Mouse (Mus musculus): ENCODE data around the gene Chmp2b. TPM values are rescaled to one million over a fixed set of nuclear protein-coding genes. Genes with fewer than 3 reads are reported as not detected.
A peak's percentile ranks its signal among the peaks of the same experiment; 100 is the strongest.

Gene Chmp2b
- polyA plus RNA-seq (2012; rRNA removed), result 24.9 and 25.4 TPM in 2 replicates

DNA sequence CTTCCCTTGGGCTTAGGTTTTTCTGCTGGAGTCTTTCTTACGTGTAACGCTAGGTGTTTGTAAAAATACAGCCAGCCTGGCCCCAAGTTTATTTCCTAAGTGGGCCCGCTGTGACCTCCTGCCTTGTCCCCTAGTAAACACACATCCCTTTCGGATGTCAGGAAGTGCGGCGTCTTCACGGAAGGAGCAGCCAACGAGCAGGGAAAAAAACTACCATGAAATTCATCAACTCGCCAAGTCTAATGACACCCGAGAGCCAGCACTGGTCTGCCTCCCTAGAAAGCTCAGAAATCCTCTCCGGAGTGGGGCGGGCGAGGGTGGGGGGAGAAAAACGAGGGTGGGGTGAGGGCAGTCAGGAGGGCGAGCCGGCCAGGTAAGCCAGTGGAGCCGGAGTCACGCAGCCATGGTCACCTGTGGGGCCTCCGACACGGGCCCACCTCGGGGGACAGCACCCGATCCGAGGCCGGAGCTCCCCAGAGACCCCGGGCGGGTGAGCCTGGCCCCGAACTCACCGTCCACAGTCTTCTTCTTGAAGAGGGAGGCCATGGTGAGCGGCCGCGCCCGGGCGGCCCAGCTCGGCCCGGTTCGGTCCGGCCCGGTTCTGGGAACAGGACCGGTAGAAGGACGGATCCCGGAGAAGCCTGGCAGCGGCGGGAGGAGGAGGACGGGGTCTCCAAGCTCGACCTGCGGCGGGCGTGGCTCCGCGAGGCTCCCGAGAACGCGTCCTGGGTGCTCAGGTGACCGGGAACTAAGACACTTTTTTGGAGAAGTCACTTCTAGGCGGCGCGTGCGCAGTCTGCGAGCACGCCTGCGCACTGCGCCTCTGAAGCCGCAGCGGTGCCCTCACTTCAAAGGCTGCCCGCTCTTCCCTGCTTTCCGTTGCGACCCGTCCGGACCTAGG is at the start of gene Chmp2b:
TSS of gene Chmp2b (minus strand) at position 764 of the 901 bp plus-strand sequence.
- peak within 1 kb of the TSS; percentile 74 for H3K27ac ChIP-seq (ENCODE audit: control insufficient read depth, insufficient read depth, low read depth, low read length)
- peaks cover 6% of the 10 kb centered on the region for H3K4me1 ChIP-seq (ENCODE audit: control insufficient read depth, insufficient read depth, low read length)
- H3K27me3 ChIP-seq (ENCODE audit: control insufficient read depth, insufficient read depth, low read length), result no peaks in the 10 kb centered on the region
- TF ChIP-seq CTCF (IDR thresholded peaks at IDR 0.05; ENCODE audit: control insufficient read depth, insufficient read depth, insufficient replicate concordance, low read depth, low read length) (no peak), POLR2A (IDR thresholded peaks at IDR 0.05; ENCODE audit: control insufficient read depth, low read depth, low read length) (peak; percentile 73)
- H3K4me3 ChIP-seq (ENCODE audit: control insufficient read depth, low read depth, low read length), result peak within 1 kb of the TSS; percentile 92
- no peaks in the 10 kb centered on the region for H3K36me3 ChIP-seq (ENCODE audit: control insufficient read depth, insufficient read depth, low read length)

DNA sequence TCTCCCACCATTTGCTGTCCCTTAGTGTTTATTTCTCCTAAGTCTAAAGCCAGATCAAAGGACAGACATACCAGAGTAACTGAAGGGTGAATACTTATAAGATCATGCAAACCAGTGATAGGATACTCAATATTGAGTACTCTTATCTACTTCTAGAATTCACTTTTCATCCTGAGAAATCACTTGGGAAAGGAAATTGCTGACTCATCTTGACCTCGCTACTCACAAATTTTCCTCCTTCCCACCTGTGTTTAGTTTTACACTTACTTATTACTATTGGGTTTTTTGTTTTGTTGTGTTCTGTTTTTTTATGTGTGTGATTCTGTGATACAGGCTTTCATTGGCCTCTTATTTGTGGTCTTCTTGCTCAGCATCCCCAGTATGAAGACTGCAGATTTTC is 49.2 kb upstream of the Chmp2b start:
- no peak overlapping the region for H3K27ac ChIP-seq (ENCODE audit: control insufficient read depth, insufficient read depth, low read depth, low read length)
- no peak overlapping the region for H3K4me3 ChIP-seq (ENCODE audit: control insufficient read depth, low read depth, low read length)
- H3K36me3 ChIP-seq (ENCODE audit: control insufficient read depth, insufficient read depth, low read length), result no peaks in the 10 kb centered on the region
- H3K4me1 ChIP-seq (ENCODE audit: control insufficient read depth, insufficient read depth, low read length), result no peaks in the 10 kb centered on the region
- H3K27me3 ChIP-seq (ENCODE audit: control insufficient read depth, insufficient read depth, low read length), result no peaks in the 10 kb centered on the region
- TF ChIP-seq CTCF (IDR thresholded peaks at IDR 0.05; ENCODE audit: control insufficient read depth, insufficient read depth, insufficient replicate concordance, low read depth, low read length) (no peak), POLR2A (IDR thresholded peaks at IDR 0.05; ENCODE audit: control insufficient read depth, low read depth, low read length) (no peak)

DNA sequence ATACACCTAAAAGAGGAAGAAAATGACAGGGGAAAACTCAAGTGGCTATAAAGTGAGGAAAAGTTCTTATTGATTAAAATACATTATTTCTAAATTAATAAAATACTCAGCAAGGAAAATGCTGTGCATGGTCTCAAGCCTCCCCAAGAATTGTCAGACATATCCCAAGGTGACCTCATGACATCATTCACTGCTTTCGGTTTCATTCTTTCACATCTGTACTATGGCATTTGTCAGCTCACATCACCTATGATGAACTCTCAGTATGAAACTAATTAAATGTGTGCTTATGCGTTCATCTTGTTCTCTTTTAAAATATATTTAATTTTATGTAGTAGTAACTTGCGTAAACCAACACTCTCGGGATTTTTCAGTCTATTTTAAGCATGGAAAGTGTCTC is 38.3 kb upstream of the Chmp2b start:
- no peaks in the 10 kb centered on the region for H3K27me3 ChIP-seq (ENCODE audit: control insufficient read depth, insufficient read depth, low read length)
- no peak overlapping the region for H3K4me3 ChIP-seq (ENCODE audit: control insufficient read depth, low read depth, low read length)
- TF ChIP-seq CTCF (IDR thresholded peaks at IDR 0.05; ENCODE audit: control insufficient read depth, insufficient read depth, insufficient replicate concordance, low read depth, low read length) (no peak), POLR2A (IDR thresholded peaks at IDR 0.05; ENCODE audit: control insufficient read depth, low read depth, low read length) (no peak)
- H3K27ac ChIP-seq (ENCODE audit: control insufficient read depth, insufficient read depth, low read depth, low read length), result no peak overlapping the region
- H3K36me3 ChIP-seq (ENCODE audit: control insufficient read depth, insufficient read depth, low read length), result no peaks in the 10 kb centered on the region
- peaks cover 2% of the 10 kb centered on the region; the same call in 1 of the 2 replicates for H3K4me1 ChIP-seq (ENCODE audit: control insufficient read depth, insufficient read depth, low read length)

DNA sequence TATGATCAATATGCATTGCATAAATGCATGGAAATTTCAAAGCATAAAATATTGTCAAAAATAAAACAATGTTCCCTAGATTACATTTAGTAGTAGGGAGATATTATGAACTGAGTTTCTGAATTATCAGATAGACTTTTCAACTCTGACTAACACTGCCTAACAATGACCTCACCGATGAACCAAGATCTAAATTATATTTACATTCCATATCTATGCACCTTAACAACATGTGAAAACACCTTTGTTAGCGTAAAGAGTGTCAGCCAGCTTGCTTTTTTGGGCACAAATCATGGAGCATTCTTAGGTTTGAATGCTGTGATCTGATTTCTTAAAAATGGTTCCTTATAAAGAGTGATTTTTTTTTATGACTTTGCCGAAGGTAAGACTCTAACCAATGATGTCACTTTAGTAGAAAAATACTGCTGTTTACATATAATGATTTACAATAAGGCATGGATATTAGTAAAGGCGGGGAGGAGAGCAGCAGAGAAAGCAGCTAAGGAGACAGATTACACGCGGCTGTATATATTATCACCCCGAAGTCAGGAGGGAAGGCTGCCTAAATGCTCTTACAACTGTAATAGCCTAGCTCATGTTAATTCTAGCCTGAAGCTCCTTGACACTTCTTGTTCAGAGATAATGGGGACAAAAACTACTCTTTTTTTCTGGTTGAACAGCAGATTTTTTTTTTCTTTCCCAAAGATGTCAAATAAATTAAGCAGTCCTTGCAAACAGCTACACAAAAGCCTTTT is 23.8 kb upstream of the Chmp2b start:
- TF ChIP-seq POLR2A (IDR thresholded peaks at IDR 0.05; ENCODE audit: control insufficient read depth, low read depth, low read length) (no peak), CTCF (IDR thresholded peaks at IDR 0.05; ENCODE audit: control insufficient read depth, insufficient read depth, insufficient replicate concordance, low read depth, low read length) (no peak)
- Histone ChIP-seq H3K36me3 (ENCODE audit: control insufficient read depth, insufficient read depth, low read length) (no peaks in the 10 kb centered on the region), H3K27ac (ENCODE audit: control insufficient read depth, insufficient read depth, low read depth, low read length) (no peak overlapping the region), H3K4me1 (ENCODE audit: control insufficient read depth, insufficient read depth, low read length) (no peaks in the 10 kb centered on the region), H3K27me3 (ENCODE audit: control insufficient read depth, insufficient read depth, low read length) (no peaks in the 10 kb centered on the region), H3K4me3 (ENCODE audit: control insufficient read depth, low read depth, low read length) (no peak overlapping the region)

DNA sequence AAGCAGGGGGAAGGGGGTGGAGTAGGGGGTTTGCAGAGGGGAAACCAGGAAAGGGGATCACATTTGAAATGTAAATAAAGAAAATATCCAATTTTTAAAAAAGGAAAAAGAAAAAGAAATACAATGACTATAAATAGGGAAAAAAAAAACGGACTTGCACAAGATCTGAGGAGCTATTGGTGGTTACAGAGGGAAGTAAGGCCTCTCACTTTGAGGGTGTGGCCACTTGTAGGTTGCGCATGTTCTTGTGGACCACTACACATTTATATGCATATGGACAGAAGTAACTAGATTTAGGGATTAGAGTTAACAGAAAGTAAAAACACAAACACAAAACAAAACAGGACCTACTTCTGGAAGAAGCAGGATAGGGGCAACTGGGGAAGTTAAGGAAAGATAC is 23.2 kb upstream of the Chmp2b start:
- no peak for TF ChIP-seq CTCF (IDR thresholded peaks at IDR 0.05; ENCODE audit: control insufficient read depth, insufficient read depth, insufficient replicate concordance, low read depth, low read length)
- TF ChIP-seq POLR2A (IDR thresholded peaks at IDR 0.05; ENCODE audit: control insufficient read depth, low read depth, low read length), result no peak
- H3K4me3 ChIP-seq (ENCODE audit: control insufficient read depth, low read depth, low read length), result no peak overlapping the region

DNA sequence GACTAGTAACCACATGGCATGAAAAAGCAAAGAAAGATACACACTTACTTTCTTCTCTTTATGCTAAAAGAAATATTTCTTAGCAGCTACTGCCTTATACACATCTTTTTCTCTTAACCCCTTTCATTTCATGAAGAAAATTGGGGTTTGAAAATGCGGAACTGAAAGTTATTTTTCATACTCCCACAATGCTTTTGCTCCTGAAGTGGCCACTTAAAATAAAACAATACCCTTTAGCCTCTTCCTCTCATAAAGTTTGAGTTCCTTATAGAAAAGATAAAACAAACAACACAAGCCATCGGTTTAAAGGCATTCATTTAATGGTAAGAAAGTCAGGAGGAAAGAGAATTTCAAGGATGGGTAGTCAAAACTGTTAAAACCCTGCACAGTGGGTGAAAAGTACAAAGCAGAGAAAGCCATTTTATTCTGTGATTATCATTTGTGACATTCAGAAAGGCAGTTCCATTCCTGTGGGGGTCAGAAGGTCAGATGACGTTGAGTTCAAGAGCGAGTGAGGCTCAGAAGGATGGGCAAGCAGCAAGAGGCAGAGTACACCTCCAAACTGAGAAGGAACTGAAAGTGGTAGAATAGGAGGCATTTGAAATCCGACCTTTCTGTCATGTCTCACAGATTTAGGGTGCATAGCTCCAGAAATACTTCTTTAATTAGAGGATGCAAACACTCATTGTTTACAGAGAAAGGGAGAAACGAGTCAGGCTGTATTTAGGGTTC is 14.9 kb upstream of the Chmp2b start:
- Histone ChIP-seq H3K36me3 (ENCODE audit: control insufficient read depth, insufficient read depth, low read length) (no peaks in the 10 kb centered on the region), H3K27ac (ENCODE audit: control insufficient read depth, insufficient read depth, low read depth, low read length) (no peak overlapping the region), H3K4me3 (ENCODE audit: control insufficient read depth, low read depth, low read length) (no peak overlapping the region), H3K27me3 (ENCODE audit: control insufficient read depth, insufficient read depth, low read length) (no peaks in the 10 kb centered on the region), H3K4me1 (ENCODE audit: control insufficient read depth, insufficient read depth, low read length) (no peaks in the 10 kb centered on the region)
- no peak for TF ChIP-seq POLR2A (IDR thresholded peaks at IDR 0.05; ENCODE audit: control insufficient read depth, low read depth, low read length)
- no peak for TF ChIP-seq CTCF (IDR thresholded peaks at IDR 0.05; ENCODE audit: control insufficient read depth, insufficient read depth, insufficient replicate concordance, low read depth, low read length)

More for the DNA sequence above, 23.2 kb upstream of the Chmp2b start:
- H3K4me1 ChIP-seq (ENCODE audit: control insufficient read depth, insufficient read depth, low read length), result no peaks in the 10 kb centered on the region
- no peaks in the 10 kb centered on the region for H3K36me3 ChIP-seq (ENCODE audit: control insufficient read depth, insufficient read depth, low read length)
- no peak overlapping the region for H3K27ac ChIP-seq (ENCODE audit: control insufficient read depth, insufficient read depth, low read depth, low read length)
- no peaks in the 10 kb centered on the region for H3K27me3 ChIP-seq (ENCODE audit: control insufficient read depth, insufficient read depth, low read length)

Measured in testis, adult 2 months (tissue).